Mouse (Mus musculus) MEL (cell line): ENCODE results near the gene Clic1.

Experiments
- GATA1 ChIP-seq: IDR thresholded peaks from 2 replicates; pipeline ENCODE4 v1.6.1; 2011; ENCODE audit warnings: low read depth, low read length, improper control_type of control experiment
- RAD21 ChIP-seq: IDR thresholded peaks from 2 replicates; pipeline ENCODE4 v1.6.1; 2011; ENCODE audit warnings: mild to moderate bottlenecking, low read depth, low read length, improper control_type of control experiment
- ZKSCAN1 ChIP-seq: IDR thresholded peaks from 2 replicates; pipeline ENCODE4 v1.6.1; 2012; ENCODE audit warnings: low read depth, mild to moderate bottlenecking, inconsistent platforms, low read length, improper control_type of control experiment, moderate library complexity

GRCm38 (mm10) chr17:35016791-35017705, 32.7 kb upstream of the Clic1 start:
- TF ChIP-seq ZKSCAN1, result no peak
- TF ChIP-seq RAD21, result no peak
- TF ChIP-seq GATA1, result no peak
